Mouse (Mus musculus) lung, embryonic 15.5 days (tissue): ENCODE results near the gene Sowahd. TPM values are rescaled to one million over a fixed set of nuclear protein-coding genes. Genes with fewer than 3 reads are reported as not detected.

ENCODE experiments used
- ATAC-seq: fragments of 200-750 bp; cut with Nextera tagmentation; 2 replicates; pipeline ENCODE4 v1.8.0; 2017; ENCODE audit warnings: moderate number of reproducible peaks, borderline replicate concordance; ENCODE audit not compliant: low FRiP score, low TSS enrichment; ENCODE audit errors: extremely low read depth
- H3K27ac ChIP-seq: fragments of 300-500 bp; sonication (generic); 2 replicates; pipeline ENCODE4 v1.5.1; 2015; ENCODE audit warnings: moderate library complexity, mild to moderate bottlenecking, inconsistent platforms
- H3K27me3 ChIP-seq: fragments of 300-500 bp; sonication (generic); 2 replicates; pipeline ENCODE4 v1.6.1; 2015; ENCODE audit warnings: inconsistent platforms
- H3K36me3 ChIP-seq: fragments of 300-500 bp; sonication (generic); 2 replicates; pipeline ENCODE4 v1.6.1; 2015; ENCODE audit warnings: inconsistent platforms
- H3K4me1 ChIP-seq: fragments of 300-500 bp; sonication (generic); 2 replicates; pipeline ENCODE4 v1.6.1; 2015; ENCODE audit warnings: inconsistent platforms
- H3K4me2 ChIP-seq: fragments of 300-500 bp; sonication (generic); 2 replicates; pipeline ENCODE4 v1.6.1; 2015; ENCODE audit warnings: inconsistent platforms, mild to moderate bottlenecking, moderate library complexity
- H3K4me3 ChIP-seq: fragments of 300-500 bp; sonication (generic); 2 replicates; pipeline ENCODE4 v1.5.1; 2015; ENCODE audit warnings: mild to moderate bottlenecking, inconsistent platforms
- H3K9ac ChIP-seq: fragments of 300-500 bp; sonication (generic); 2 replicates; pipeline ENCODE4 v1.6.1; 2015; ENCODE audit warnings: inconsistent platforms
- H3K9me3 ChIP-seq: fragments of 300-500 bp; sonication (generic); 2 replicates; pipeline ENCODE4 v1.6.1; 2016; ENCODE audit warnings: inconsistent platforms
- WGBS: fragments of 180-500 bp; shearing (Covaris S2); methylation state at CpG from one replicate; pipeline ENCODE4 v1.1.7; 2015; 5-methylcytosine and 5-hydroxymethylcytosine counted together
- polyA plus RNA-seq: library from polyadenylated mRNA; unstranded; fragments of >200 nt; fragmentation: Nextera tagmentation; extraction: Ambion mirVana; gene quantifications from 2 replicates; pipeline ENCODE4 v1.2.1, GENCODE M21; 2015

The Sowahd gene
- polyA plus RNA-seq, 1 experiment from 2014 or later, result not detected

- peaks cover 13% of the 10 kb centered on the region for H3K36me3 ChIP-seq
- no peaks in the 10 kb centered on the region for H3K27me3 ChIP-seq
- H3K4me2 ChIP-seq, result no peak overlapping the region
- H3K9ac ChIP-seq, result no peak overlapping the region
- H3K27ac ChIP-seq, result no peak overlapping the region
- 86% methylated on average over 3 of the region's 3 CpGs for WGBS
- no peak overlapping the region for H3K4me3 ChIP-seq
- H3K9me3 ChIP-seq, result no peaks in the 10 kb centered on the region
- H3K4me1 ChIP-seq, result no peaks in the 10 kb centered on the region
- no peak for ATAC-seq
These were observed 50.0 kb downstream of the Sowahd start for GRCm38 (mm10) chrX:37098681-37099080.

Other genes with a start within 250 kb of the Sowahd start
- gene Ube2a, start 174.9 kb upstream of the Sowahd start, polyA plus RNA-seq, result 129 and 132 TPM in 2 replicates
- 31.6 and 35.7 TPM in 2 replicates for gene C330007P06Rik, start 174.7 kb upstream of the Sowahd start, polyA plus RNA-seq
- gene Nkrf, start 145.9 kb upstream of the Sowahd start, polyA plus RNA-seq, result 1.4 and 1.5 TPM in 2 replicates
- 17.7 and 20.1 TPM in 2 replicates for gene Sept6, start 57.1 kb upstream of the Sowahd start, polyA plus RNA-seq
- 509 and 532 TPM in 2 replicates for gene Rpl39, start 36.6 kb downstream of the Sowahd start, polyA plus RNA-seq
- 18.7 and 20.7 TPM in 2 replicates for gene Upf3b, start 61.5 kb downstream of the Sowahd start, polyA plus RNA-seq
- gene Nkap, start 78.0 kb downstream of the Sowahd start, polyA plus RNA-seq, result 11.8 and 14.3 TPM in 2 replicates
- 0.31 and 0.64 TPM in 2 replicates for gene Akap14, start 120.0 kb downstream of the Sowahd start, polyA plus RNA-seq
- 399 and 410 TPM in 2 replicates for gene Ndufa1, start 142.3 kb downstream of the Sowahd start, polyA plus RNA-seq
- 8.4 and 9.1 TPM in 2 replicates for gene Rnf113a1, start 142.4 kb downstream of the Sowahd start, polyA plus RNA-seq
- not detected in 2 replicates for gene Gm9, start 162.2 kb downstream of the Sowahd start, polyA plus RNA-seq
- gene Rhox1, start 173.4 kb downstream of the Sowahd start, polyA plus RNA-seq, result not detected in 2 replicates
- not detected in 2 replicates for gene Rhox2a, start 196.1 kb downstream of the Sowahd start, polyA plus RNA-seq
- gene Rhox3a, start 201.1 kb downstream of the Sowahd start, polyA plus RNA-seq, result not detected in 2 replicates
- gene Rhox4a, start 216.5 kb downstream of the Sowahd start, polyA plus RNA-seq, result not detected in 2 replicates